Mouse (Mus musculus) layer of hippocampus, postnatal 14 days (tissue): ENCODE measurements at regions not wholly inside any gene's neighbourhood (a gene's known extent, or its start where the extent isn't known, plus 50 kb on each side); places are given as distances from the start of the nearest gene placed in this dataset.

Source experiments
- DNase-seq, 2 experiments: peaks; one replicate each; pipeline ENCODE4 v3.0.0; 2021 to 2022; ENCODE audit warnings: low spot score in 2 of 2, mixed read lengths in 1 of 2

- no peak for DNase-seq
These were observed 132.6 kb upstream of the Impad1 start for GRCm38 (mm10) chr4:4925741-4926140.

- DNase-seq: peak; percentile 16 to 22
These were observed 127.1 kb upstream of the Impad1 start for GRCm38 (mm10) chr4:4920256-4920655.

GRCm38 (mm10) chr4:4875257-4875656 is 82.1 kb upstream of the Impad1 start:
- DNase-seq: peak; percentile 3 to 50

GRCm38 (mm10) chr4:4858345-4858744 is 65.2 kb upstream of the Impad1 start:
- DNase-seq: no peak
